Mouse (Mus musculus) natural killer cell, adult 2 months (primary cell): ENCODE measurements around the gene Klre1.
"Not testable (repeated sequence)": the region's sequence is repeated elsewhere in the genome, so short reads cannot be mapped to it uniquely, and the experiment has no call there.

Source experiments
- DNase-seq, 2 experiments: peaks; one replicate each; pipeline ENCODE4 v3.0.0; 2022; ENCODE audit warnings: low spot score in 2 of 2

Gene Klre1

DNA sequence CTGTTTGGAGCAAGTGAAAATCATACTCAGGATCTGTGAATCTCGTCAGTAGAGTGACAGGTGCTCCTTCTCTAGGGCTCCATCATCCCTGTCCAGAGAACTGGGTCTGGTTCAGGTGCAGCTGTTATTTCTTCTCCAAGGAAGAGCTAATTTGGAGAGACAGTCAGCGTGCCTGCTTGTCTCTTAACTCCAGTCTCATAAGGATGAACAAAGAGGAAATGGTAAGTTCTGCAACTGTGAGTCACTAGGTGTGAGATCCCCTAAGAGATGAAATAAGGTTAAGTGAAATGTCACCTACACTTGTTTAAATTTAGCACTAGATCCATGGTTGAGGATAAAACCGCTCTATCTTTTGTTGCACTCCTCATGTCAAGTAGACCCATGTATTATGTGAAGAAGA is 5.3 kb downstream of the Klre1 start:
- DNase-seq = peak in 1 of 2 experiments; percentile 51

DNA sequence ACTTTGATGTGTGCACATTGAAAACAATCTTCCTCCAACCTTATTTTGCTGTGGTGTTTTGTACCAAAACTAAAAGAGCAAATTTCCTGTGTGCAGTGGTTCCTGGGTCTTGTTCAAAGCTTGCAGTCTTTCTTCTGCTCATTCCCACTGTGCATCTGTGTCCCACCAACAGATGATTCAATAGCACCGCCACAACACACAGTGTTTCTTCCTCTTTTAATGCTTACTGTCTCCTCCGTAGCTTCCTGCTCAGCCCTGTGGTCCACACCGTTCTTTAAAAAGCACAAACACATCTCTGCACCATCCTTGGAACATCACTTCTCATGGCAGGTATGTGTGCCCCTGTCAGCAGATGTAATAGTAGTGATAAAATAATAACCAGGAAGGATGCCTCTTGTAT is 13.8 kb downstream of the Klre1 start, which contains the start of gene Klrd1:
Gene Klrd1 (plus strand): TSS at position 275 of the 400 bp plus-strand sequence.
- DNase-seq = peak; percentile 46 to 57

DNA sequence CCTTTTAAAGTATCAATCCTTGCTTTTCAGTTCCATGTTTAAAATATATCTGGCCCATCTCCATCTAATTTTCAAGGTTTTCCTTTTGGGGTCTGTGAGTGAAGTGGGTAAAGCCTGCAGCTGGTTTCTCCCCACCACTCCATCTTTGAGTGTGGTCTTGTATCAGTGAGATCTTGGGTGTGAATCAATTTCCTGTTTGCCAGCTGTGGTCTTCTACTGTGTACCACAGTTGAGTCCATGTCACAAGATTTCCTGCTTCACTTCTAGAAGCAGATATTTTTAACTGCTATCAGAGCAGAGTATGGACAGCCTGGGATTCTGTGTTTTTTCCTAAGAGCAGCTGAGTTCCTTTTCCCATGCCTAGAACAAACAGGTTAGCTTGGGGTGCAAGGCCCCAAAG is 30.7 kb downstream of the Klre1 start:
- peak; percentile 62 to 78 for DNase-seq

DNA sequence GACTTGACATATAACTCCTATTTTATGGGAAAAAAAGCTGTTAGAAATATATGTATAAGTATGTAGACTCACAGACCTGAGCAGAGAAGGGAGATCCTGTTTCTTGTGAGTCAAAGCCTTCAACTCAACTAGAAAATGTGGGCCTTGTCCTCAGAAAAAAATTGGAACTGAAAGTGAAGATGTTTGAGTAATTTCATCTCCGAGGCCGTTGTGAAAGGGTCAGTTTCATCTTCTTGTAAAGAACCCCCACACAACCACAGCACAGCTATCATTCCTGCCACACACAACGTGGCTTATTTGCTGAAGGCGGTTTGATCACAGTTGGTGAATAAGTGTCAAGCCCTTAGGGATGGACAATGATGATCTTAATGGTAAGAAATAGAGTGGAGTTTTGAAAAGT is 46.0 kb downstream of the Klre1 start, which contains the start of gene Klrk1:
Gene Klrk1 (minus strand): TSS at position 130 of the 400 bp plus-strand sequence.
- peak; percentile 33 to 68 for DNase-seq

DNA sequence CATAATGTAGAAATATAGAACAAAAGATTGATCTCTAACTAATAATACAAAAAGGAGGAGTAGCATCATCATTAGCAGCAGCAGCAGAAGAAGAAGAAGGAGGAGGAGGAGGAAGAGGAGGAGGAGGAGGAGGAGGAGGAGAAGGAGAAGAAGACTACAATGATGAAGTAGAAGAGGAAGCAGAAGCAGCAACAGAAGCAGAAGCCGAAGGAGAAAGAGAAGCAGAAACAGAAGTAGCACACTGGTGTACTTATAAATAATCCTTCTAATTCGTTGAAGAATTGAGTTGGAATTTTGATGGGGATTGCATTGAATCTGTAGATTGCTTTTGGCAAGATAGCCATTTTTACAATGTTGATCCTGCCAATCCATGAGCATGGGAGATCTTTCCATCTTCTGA is 53.3 kb downstream of the Klre1 start:
- DNase-seq = not testable (repeated sequence)
